Mouse (Mus musculus) urinary bladder, adult 18-20 months (tissue): ENCODE data around the gene Trpc1.

ENCODE experiments used
- DNase-seq, 2 experiments: peaks; one replicate each; pipeline ENCODE4 v3.0.0; 2022; ENCODE audit warnings: low spot score in 2 of 2, mixed read lengths in 2 of 2

Gene Trpc1

GRCm38 (mm10) chr9:95750037-95750511 is at the start of gene Trpc1:
Trpc1 (minus strand) TSS chr9:95750375.
- DNase-seq = peak; percentile 62 to 63

GRCm38 (mm10) chr9:95796323-95796722 is 46.1 kb upstream of the Trpc1 start:
- no peak for DNase-seq

- no peak for DNase-seq
Measured at GRCm38 (mm10) chr9:95795844-95796243, 45.7 kb upstream of the Trpc1 start.

GRCm38 (mm10) chr9:95795077-95795784 is 45.1 kb upstream of the Trpc1 start:
- no peak for DNase-seq

GRCm38 (mm10) chr9:95793986-95794744 is 44.0 kb upstream of the Trpc1 start:
- no peak for DNase-seq

- DNase-seq = no peak
Measured at GRCm38 (mm10) chr9:95784888-95785511, 34.8 kb upstream of the Trpc1 start.

GRCm38 (mm10) chr9:95783646-95784293 is 33.6 kb upstream of the Trpc1 start:
- no peak for DNase-seq

GRCm38 (mm10) chr9:95771671-95772070 is 21.5 kb upstream of the Trpc1 start:
- DNase-seq = no peak

GRCm38 (mm10) chr9:95763218-95763617 is 13.0 kb upstream of the Trpc1 start:
- no peak for DNase-seq

- DNase-seq = no peak
Measured at GRCm38 (mm10) chr9:95762228-95762627, 12.1 kb upstream of the Trpc1 start.

- no peak for DNase-seq
Measured at GRCm38 (mm10) chr9:95761381-95761780, 11.2 kb upstream of the Trpc1 start.

GRCm38 (mm10) chr9:95750746-95751145 is 571 bp upstream of the Trpc1 start:
- DNase-seq = no peak

GRCm38 (mm10) chr9:95749461-95749928 is 680 bp downstream of the Trpc1 start:
- peak in 1 of 2 experiments; percentile 8 for DNase-seq

GRCm38 (mm10) chr9:95747298-95747697 is 2.9 kb downstream of the Trpc1 start:
- no peak for DNase-seq

- no peak for DNase-seq
Measured at GRCm38 (mm10) chr9:95744845-95745613, 5.1 kb downstream of the Trpc1 start.

GRCm38 (mm10) chr9:95736238-95736637 is 13.9 kb downstream of the Trpc1 start:
- no peak for DNase-seq

GRCm38 (mm10) chr9:95712574-95712973 is 37.6 kb downstream of the Trpc1 start:
- no peak for DNase-seq

GRCm38 (mm10) chr9:95708943-95709342 is 41.2 kb downstream of the Trpc1 start:
- no peak for DNase-seq

GRCm38 (mm10) chr9:95705371-95705770 is 44.8 kb downstream of the Trpc1 start:
- no peak for DNase-seq

GRCm38 (mm10) chr9:95704078-95704477 is 46.1 kb downstream of the Trpc1 start:
- no peak for DNase-seq

GRCm38 (mm10) chr9:95699273-95699672 is 50.9 kb downstream of the Trpc1 start:
- DNase-seq = no peak
